Mouse (Mus musculus): ENCODE results near the gene A930004D18Rik.

Gene A930004D18Rik

DNA sequence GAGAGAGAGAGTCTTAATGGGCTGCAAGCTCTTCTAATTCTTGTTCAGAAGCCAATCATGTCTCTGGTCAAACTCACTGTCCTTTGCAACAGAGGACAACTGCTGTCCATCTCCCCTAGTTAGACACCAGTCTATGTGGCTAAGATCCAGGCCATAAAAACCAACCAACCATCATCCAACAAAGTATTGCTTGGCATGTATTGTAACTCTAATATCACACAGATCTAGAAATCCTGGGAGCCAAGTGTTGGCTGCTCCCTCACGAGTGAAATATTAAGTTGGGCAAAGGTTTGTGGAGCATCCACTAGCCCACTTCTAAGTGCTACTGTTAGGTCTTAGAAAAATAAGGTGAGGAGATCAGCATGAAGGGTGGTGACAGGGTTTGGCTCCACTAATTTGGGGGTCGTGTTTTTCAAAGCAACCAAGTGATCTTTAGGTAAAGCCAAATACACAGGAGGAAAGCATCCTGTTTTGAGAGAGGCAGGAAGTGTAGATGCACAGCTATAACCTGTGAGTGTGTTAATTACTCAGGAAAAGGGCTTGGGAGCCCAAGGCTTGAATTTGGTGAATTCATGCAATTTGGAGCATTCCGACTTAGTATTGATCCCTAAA, 710 bp upstream of the A930004D18Rik start:
- DNase-seq (ENCODE audit: low spot score): no peak

DNA sequence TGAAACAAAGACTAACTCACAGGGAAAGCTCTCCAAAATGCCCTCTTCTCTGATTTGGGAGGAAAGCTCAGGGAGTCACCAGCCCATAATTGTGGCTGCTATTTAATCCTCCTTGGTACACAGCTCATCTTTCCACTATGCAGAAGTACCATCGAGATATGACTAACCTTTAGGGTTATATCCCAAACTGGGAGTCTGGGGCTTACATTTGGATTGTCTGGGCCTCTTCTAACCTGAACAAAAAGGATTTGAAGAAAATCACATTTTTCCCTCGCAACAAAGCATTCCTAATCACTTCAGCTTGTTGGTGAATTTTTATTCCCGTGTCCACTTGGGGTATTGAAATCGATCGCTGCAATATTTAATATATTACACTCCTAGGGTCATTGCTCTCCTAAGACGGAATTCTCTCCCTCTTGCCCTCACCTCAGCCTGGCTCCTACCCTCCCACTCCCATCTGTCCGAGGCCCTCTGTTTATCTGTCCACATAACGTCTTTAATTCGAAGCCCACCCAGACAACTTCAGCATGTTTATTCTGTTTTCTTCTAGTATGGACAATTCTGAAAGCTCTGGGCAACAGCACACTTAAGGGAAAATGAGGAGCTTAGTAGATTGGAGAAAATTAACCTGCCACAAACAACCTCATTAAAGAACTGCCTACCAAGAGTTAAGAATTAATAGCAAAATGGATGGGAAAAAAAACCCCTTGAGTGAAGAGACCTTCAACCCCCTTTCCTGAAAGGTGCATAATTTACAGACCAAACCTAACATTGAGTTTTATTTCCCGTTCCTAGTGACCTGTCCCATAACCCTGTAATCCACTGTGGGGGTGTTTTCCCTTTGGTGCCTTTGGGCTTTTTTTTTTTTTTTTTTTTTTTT, 2.9 kb downstream of the A930004D18Rik start:
- no peak for DNase-seq (ENCODE audit: low spot score)

GRCm38 (mm10) chr2:18033166-18034108, 4.1 kb downstream of the A930004D18Rik start:
- no peak for DNase-seq (ENCODE audit: low spot score)

DNA sequence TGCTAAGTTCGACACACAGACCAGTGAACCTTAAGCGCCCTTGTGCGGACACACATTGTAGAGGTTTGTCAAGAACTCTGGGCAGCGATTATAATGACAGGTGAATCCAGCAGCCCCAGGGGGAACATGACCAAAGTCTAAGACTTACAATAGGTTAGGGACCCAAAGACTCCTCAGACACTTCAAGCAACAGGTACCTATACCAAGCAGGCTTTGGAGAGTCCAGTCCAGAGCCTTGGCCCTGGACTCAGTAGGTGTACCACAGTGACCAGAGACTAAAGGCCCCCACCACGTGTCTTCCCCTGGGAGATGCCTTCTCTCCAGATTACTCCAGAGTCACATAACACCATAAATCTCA, 5.0 kb downstream of the A930004D18Rik start:
- no peak for DNase-seq (ENCODE audit: low spot score)

GRCm38 (mm10) chr2:18031831-18032537, 5.6 kb downstream of the A930004D18Rik start:
- DNase-seq (ENCODE audit: low spot score): peak; percentile 59

- no peak for DNase-seq (ENCODE audit: low spot score)
Measured at GRCm38 (mm10) chr2:18031271-18031821, 6.2 kb downstream of the A930004D18Rik start.

- no peak for DNase-seq (ENCODE audit: low spot score)
Measured at GRCm38 (mm10) chr2:18030581-18030980, 7.0 kb downstream of the A930004D18Rik start.

DNA sequence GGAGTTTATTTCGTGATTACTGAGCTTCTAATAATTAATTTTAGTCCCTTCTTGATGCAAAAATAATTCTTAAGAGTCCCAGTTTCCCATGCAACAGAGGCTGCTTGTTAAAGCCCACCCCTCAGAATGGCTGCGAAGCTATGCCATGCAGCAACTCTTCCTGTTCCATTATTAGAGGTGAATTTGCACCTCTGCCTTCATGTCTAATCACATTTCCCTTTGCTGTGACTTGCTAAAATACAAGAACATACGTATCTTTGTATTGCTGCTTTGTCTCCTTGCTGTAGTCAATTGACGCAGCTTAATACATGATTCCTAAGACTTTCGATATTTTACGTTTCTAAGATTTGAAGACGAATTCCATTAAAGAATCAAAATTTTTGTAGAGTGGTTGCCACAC, 7.9 kb downstream of the A930004D18Rik start:
- no peak for DNase-seq (ENCODE audit: low spot score)

DNA sequence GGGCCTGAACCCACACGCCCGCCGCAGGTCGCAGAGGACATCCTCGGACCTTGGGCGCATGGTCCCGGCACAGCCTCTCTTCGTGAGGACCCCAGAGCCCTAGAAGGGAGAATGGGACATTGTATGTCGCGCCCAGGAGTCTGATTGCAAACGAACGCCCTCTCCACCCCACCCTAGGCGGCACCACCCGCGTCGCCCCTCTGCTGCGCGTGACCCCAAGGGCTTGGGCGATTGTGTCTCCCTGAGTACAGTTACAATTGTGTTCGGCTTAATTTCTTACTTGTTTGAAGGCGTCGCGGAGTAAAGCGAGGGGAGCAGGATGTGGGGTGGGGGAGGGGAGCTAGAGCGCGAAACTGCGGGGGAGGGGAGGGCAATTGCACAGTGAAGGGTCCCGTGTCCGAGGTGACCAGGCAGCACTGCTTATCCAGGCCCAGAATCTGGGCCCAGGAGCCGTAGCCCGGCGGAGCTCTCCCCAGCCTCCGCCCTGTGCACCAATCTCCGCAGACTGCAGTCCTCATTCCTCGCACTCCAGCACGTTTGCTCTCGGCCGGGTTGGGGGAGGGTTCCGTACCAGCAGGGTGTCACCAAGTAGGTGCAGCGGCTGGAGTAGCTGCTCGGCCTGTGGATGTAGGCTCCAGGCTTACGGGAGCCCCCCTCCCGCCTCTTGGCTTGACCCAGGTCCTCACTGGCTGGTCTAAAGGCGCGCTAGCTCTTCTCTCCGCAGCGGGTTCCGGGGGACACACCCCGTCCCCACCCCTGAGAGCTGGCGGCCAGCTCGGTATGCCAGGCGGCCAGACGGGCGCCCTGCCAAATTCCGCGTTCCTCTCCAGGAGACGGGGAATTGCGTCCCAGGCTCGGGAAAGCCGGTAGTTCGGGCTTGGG, 9.2 kb downstream of the A930004D18Rik start:
- peak; percentile 93 for DNase-seq (ENCODE audit: low spot score)

GRCm38 (mm10) chr2:18027448-18028139, 9.9 kb downstream of the A930004D18Rik start:
- DNase-seq (ENCODE audit: low spot score): peak; percentile 95

DNA sequence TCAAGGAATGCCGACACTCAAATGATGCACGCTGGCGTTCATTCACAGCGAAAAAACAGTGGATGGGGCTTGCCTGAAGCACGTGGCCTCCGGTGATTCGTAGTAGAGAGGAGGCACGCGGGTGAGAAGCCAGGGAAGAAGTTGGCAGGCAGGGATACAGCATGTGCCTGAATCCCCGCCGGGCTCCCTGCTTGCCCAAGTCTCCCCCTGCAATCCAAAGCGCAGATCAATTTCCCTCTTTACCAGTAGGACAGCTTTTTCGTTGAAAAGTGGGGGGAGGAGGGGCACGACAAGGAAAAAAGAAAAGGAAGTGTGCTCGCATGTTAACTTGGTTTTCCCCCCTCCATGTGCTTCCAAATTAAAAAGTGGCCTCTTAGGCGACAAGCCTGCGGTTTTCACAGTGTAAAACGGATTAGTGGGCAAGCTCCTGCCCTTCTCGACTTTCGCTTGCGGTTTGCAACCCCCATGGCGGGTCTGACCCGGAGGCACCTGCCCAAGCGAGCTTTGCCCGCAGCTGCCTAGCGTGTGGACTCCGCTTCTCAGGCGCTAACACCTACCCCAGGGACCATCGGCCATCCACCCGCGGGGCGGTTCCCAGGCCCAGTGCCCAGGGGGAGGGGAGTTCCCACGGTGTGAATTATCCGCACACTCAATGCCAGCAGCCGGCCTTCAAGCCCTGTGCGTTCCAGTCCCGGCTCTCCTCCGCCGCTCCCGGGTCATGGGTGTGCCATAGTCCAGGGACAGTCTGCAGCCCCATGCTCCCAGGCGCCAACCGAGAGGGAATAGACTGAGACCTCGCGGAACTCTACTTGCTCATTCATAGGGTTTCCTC, 11.2 kb downstream of the A930004D18Rik start:
- peak; percentile 71 for DNase-seq (ENCODE audit: low spot score)

GRCm38 (mm10) chr2:18025781-18026115, 11.8 kb downstream of the A930004D18Rik start:
- DNase-seq (ENCODE audit: low spot score): no peak

- DNase-seq (ENCODE audit: low spot score): no peak
Measured at GRCm38 (mm10) chr2:18025116-18025515, 12.4 kb downstream of the A930004D18Rik start.

GRCm38 (mm10) chr2:18022886-18023285, 14.7 kb downstream of the A930004D18Rik start:
- no peak for DNase-seq (ENCODE audit: low spot score)

- no peak for DNase-seq (ENCODE audit: low spot score)
Measured at GRCm38 (mm10) chr2:18019122-18019521, 18.4 kb downstream of the A930004D18Rik start.

GRCm38 (mm10) chr2:18017321-18017720, 20.2 kb downstream of the A930004D18Rik start:
- DNase-seq (ENCODE audit: low spot score): no peak

GRCm38 (mm10) chr2:18016639-18017038, 20.9 kb downstream of the A930004D18Rik start:
- no peak for DNase-seq (ENCODE audit: low spot score)

- no peak for DNase-seq (ENCODE audit: low spot score)
Measured at GRCm38 (mm10) chr2:18015581-18015980, 22.0 kb downstream of the A930004D18Rik start.

GRCm38 (mm10) chr2:18012866-18013265, 24.7 kb downstream of the A930004D18Rik start:
- no peak for DNase-seq (ENCODE audit: low spot score)

Data from ovary, postnatal 36 days (tissue).